Mouse (Mus musculus) heart, adult 2 months (tissue): ENCODE results near the gene Shmt1.

Experiments
- CTCF ChIP-seq: fragments of 200-600 bp; IDR thresholded peaks from 2 replicates; pipeline ENCODE4 v1.8.1; 2022; ENCODE audit warnings: antibody characterized with exemption, mild to moderate bottlenecking, moderate library complexity
- POLR2A ChIP-seq: fragments of 200-500 bp; IDR thresholded peaks from 2 replicates; pipeline ENCODE4 v1.6.1; 2011; ENCODE audit warnings: mild to moderate bottlenecking, low read depth, low read length, control low read depth; ENCODE audit not compliant: insufficient read depth

DNA sequence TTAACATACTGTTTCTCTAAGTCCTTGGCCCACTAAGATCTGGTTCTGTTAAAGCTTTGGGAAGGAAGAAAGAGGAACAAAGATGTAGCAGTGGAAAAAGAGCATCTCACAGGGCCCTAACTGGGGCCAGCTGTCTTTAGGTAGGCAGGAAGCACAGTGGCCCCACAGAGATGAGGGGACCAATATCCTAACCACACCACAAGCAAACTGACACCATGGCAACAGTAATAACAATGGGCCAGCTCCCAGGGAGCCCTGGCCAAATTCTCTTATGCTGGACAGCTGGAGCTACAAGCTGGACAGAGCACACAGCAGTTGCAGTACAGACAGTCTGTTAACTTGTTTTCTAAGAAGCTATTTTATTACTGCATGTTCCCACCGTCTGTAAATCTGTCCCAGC, 23.9 kb downstream of the Shmt1 start:
- TF ChIP-seq CTCF (no peak), POLR2A (no peak)
